Mouse (Mus musculus) neural tube, embryonic 11.5 days (tissue): ENCODE measurements around the gene Gm826. TPM values are rescaled to one million over a fixed set of nuclear protein-coding genes. Genes with fewer than 3 reads are reported as not detected.

Experiments
- ATAC-seq: fragments of 200-750 bp; cut with Nextera tagmentation; 2 replicates; pipeline ENCODE4 v1.8.0; 2017; ENCODE audit warnings: moderate number of reproducible peaks, mild to moderate bottlenecking, moderate TSS enrichment, moderate library complexity; ENCODE audit not compliant: insufficient read depth, low FRiP score, low TSS enrichment
- DNase-seq: peaks from one replicate; pipeline ENCODE4 v3.0.0-alpha.2; 2015; ENCODE audit warnings: low spot score
- H3K27ac ChIP-seq: fragments of 300-500 bp; sonication (generic); 2 replicates; pipeline ENCODE4 v1.5.1; 2014; ENCODE audit warnings: low read depth, mild to moderate bottlenecking, low read length
- H3K27me3 ChIP-seq: fragments of 300-500 bp; sonication (generic); 2 replicates; pipeline ENCODE4 v1.6.1; 2014; ENCODE audit warnings: mild to moderate bottlenecking, low read length, mixed read lengths; ENCODE audit not compliant: control insufficient read depth, insufficient read depth
- H3K36me3 ChIP-seq: fragments of 300-500 bp; sonication (generic); 2 replicates; pipeline ENCODE4 v1.6.1; 2014; ENCODE audit warnings: mild to moderate bottlenecking, low read length, moderate library complexity, mixed read lengths; ENCODE audit not compliant: control insufficient read depth, insufficient read depth
- H3K4me1 ChIP-seq: fragments of 300-500 bp; sonication (generic); 2 replicates; pipeline ENCODE4 v1.6.1; 2014; ENCODE audit warnings: low read length, mixed read lengths; ENCODE audit not compliant: control insufficient read depth, insufficient read depth
- H3K4me2 ChIP-seq: fragments of 300-500 bp; sonication (generic); 2 replicates; pipeline ENCODE4 v1.6.1; 2014; ENCODE audit warnings: low read depth, mild to moderate bottlenecking, moderate library complexity
- H3K4me3 ChIP-seq: fragments of 300-500 bp; sonication (generic); 2 replicates; pipeline ENCODE4 v1.5.1; 2014; ENCODE audit warnings: low read depth, low read length
- H3K9ac ChIP-seq: fragments of 300-500 bp; sonication (generic); 2 replicates; pipeline ENCODE4 v1.6.1; 2014; ENCODE audit warnings: mild to moderate bottlenecking, low read length
- H3K9me3 ChIP-seq: fragments of 300-500 bp; sonication (generic); 2 replicates; pipeline ENCODE4 v1.6.1; 2016; ENCODE audit warnings: low read length; ENCODE audit not compliant: control insufficient read depth
- WGBS: fragments of 180-500 bp; shearing (Covaris S2); extraction: QIAGEN DNeasy Blood & Tissue Kit; methylation state at CpG from one replicate; pipeline ENCODE4 v1.1.7; 2014; 5-methylcytosine and 5-hydroxymethylcytosine counted together
- polyA plus RNA-seq: library from polyadenylated mRNA; unstranded; fragments of >200 nt; fragmentation: Nextera tagmentation; extraction: Ambion mirVana; gene quantifications from 2 replicates; pipeline ENCODE4 v1.2.1, GENCODE M21; 2014

Gene Gm826
- polyA plus RNA-seq, 1 experiment from 2014 or later: not detected

- no peaks in the 10 kb centered on the region for H3K27me3 ChIP-seq
- no peaks in the 10 kb centered on the region for H3K9me3 ChIP-seq
- H3K4me1 ChIP-seq: no peaks in the 10 kb centered on the region
- H3K4me2 ChIP-seq: no peak overlapping the region
- no peak overlapping the region for H3K27ac ChIP-seq
- DNase-seq (no peak), ATAC-seq (no peak)
- no peak overlapping the region for H3K4me3 ChIP-seq
- WGBS: 87% methylated on average over 11 of the region's 11 CpGs
- H3K9ac ChIP-seq: no peak overlapping the region
- H3K36me3 ChIP-seq: no peaks in the 10 kb centered on the region
These were observed 66.0 kb downstream of the Gm826 start for GRCm38 (mm10) chr2:160267828-160268453.

GRCm38 (mm10) chr2:160263861-160264260 lies 70.1 kb downstream of the Gm826 start:
- no peak overlapping the region for H3K4me3 ChIP-seq
- ATAC-seq (no peak), DNase-seq (no peak)
- no peaks in the 10 kb centered on the region for H3K9me3 ChIP-seq
- H3K36me3 ChIP-seq: no peaks in the 10 kb centered on the region
- WGBS: 89% methylated on average over 8 of the region's 8 CpGs
- H3K4me2 ChIP-seq: no peak overlapping the region
- no peak overlapping the region for H3K9ac ChIP-seq
- no peaks in the 10 kb centered on the region for H3K27me3 ChIP-seq
- no peak overlapping the region for H3K27ac ChIP-seq
- no peaks in the 10 kb centered on the region for H3K4me1 ChIP-seq

- H3K27me3 ChIP-seq: no peaks in the 10 kb centered on the region
- no peak overlapping the region for H3K27ac ChIP-seq
- WGBS: 91% methylated on average over 3 of the region's 3 CpGs
- no peak overlapping the region for H3K4me2 ChIP-seq
- no peaks in the 10 kb centered on the region for H3K4me1 ChIP-seq
- ATAC-seq (no peak), DNase-seq (no peak)
- no peak overlapping the region for H3K4me3 ChIP-seq
- no peaks in the 10 kb centered on the region for H3K9me3 ChIP-seq
- no peak overlapping the region for H3K9ac ChIP-seq
- no peaks in the 10 kb centered on the region for H3K36me3 ChIP-seq
These were observed 72.4 kb downstream of the Gm826 start for GRCm38 (mm10) chr2:160261538-160261937.

Other genes with a start within 250 kb of the Gm826 start
- 11.6 and 13.3 TPM in 2 replicates for gene Mafb, start 32.9 kb upstream of the Gm826 start, polyA plus RNA-seq